Mouse (Mus musculus): ENCODE results near the gene Rps19bp1. TPM values are rescaled to one million over a fixed set of nuclear protein-coding genes. Genes with fewer than 3 reads are reported as not detected.

Gene Rps19bp1
- polyA plus RNA-seq, 1 experiment, result 18.6 TPM

DNA sequence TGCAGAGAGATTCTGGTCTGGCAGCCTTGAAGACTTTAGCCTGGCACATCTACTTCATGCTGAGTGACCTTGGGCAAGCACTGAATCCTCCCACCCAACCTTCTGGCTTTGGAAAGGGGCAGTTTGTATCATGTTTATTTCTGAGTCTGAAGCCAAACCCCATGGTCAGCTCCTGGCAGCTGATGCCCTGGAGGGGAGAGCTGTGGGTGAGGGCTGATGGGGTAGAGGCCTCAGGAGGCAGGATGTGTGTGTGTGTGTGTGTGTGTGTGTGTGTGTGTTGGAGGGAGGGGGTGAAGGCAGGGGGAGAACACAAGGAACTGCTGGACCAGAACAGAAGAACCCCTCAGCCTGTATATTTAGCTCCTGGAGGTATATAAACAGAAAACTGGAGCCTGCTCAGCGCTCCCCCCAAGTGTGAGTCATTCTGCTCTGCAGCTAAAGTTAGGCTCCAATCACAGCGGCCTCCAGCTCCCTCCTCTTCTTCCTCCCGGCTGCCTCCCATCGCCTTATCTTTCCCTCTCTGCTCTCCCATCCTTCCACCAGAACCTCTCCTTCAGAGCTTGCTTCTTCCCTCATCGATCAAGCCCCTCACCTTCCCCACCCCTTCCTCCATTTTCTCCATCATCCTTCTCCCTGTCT is 14.1 kb upstream of the Rps19bp1 start:
- no peak overlapping the region for H3K4me3 ChIP-seq (ENCODE audit: insufficient read depth, low read length)
- H3K27ac ChIP-seq (ENCODE audit: insufficient read depth, low read depth, low read length), result no peak overlapping the region

DNA sequence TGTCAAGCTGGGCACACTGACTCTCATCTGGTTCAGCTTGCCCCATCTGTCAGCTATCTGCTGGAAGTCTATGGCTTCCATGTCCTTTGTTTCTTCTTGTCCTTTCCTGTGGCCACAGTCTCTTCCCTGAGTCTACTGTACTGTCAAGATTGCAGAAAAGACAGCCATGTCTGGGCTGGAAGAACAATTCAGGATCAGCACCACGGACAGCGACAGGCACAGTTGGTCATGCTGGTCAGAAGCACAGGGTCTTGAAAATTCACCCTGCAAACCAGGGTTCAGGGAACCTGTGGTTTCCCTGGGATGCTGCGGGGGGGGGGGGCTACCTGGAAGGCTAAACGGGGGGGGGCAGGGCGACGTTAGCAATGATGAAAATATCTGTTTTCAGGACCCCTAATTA is 13.5 kb upstream of the Rps19bp1 start:
- no peaks in the 10 kb centered on the region for H3K4me1 ChIP-seq (ENCODE audit: control insufficient read depth, insufficient read depth, low read length)
- no peak for TF ChIP-seq POLR2A (IDR thresholded peaks at IDR 0.05; ENCODE audit: borderline replicate concordance, low read depth, low read length)
- TF ChIP-seq CTCF (IDR thresholded peaks at IDR 0.05; ENCODE audit: low read depth, low read length), result no peak
- H3K4me3 ChIP-seq (ENCODE audit: insufficient read depth, low read length), result no peak overlapping the region
- H3K27ac ChIP-seq (ENCODE audit: insufficient read depth, low read depth, low read length), result no peak overlapping the region

More for the DNA sequence above, 14.1 kb upstream of the Rps19bp1 start:
- TF ChIP-seq CTCF (IDR thresholded peaks at IDR 0.05; ENCODE audit: low read depth, low read length) (no peak), POLR2A (IDR thresholded peaks at IDR 0.05; ENCODE audit: borderline replicate concordance, low read depth, low read length) (no peak)
- no peaks in the 10 kb centered on the region for H3K4me1 ChIP-seq (ENCODE audit: control insufficient read depth, insufficient read depth, low read length)

DNA sequence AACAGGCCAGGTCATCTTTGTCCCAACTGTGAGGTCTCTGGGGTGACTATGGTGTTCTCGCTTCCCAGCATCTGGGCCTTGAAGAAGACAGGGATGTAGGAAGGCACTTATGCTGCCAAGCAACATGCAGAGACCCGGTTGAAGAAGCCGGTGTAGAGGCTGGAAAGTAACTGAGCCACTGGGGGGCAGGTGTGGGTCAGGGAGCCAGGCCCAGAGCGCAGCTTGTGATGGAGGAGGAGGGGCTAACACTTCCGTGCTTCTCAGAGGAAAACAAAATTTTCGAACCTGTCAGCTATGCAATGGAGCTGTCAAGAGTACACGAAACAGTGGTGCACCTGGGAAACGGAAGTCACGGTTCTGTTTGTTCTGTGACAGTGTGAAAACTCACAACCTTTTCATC is 13.0 kb upstream of the Rps19bp1 start:
- Histone ChIP-seq H3K27ac (ENCODE audit: insufficient read depth, low read depth, low read length) (no peak overlapping the region), H3K4me3 (ENCODE audit: insufficient read depth, low read length) (no peak overlapping the region), H3K4me1 (ENCODE audit: control insufficient read depth, insufficient read depth, low read length) (no peaks in the 10 kb centered on the region)
- TF ChIP-seq CTCF (IDR thresholded peaks at IDR 0.05; ENCODE audit: low read depth, low read length) (no peak), POLR2A (IDR thresholded peaks at IDR 0.05; ENCODE audit: borderline replicate concordance, low read depth, low read length) (no peak)

DNA sequence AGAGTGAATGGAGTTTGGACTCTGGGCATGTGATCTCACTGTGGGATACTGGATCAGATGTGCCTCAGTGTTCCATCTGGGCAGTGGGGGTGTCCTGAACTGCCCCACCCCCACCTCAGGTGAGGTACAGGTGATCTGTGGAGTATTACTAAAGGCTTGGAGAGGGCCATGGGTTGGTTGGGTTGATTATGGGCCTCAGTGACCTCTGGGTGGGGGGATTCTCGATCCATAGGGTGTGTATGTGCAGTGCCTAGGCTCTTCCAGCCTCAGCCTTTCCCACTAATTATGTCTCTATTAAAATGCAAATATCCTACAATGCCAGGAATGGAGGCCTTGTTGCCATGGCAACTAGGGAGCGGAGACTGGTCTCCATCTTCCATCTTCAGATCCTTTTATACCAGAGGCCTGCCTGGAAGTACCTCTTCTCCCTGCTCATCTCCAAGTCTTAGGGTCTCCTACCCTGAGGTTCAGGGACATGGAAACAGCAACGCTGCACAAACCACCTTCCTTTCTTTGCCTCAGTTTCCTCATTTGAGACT is 7.8 kb upstream of the Rps19bp1 start:
- no peak overlapping the region for H3K4me3 ChIP-seq (ENCODE audit: insufficient read depth, low read length)
- no peak overlapping the region for H3K27ac ChIP-seq (ENCODE audit: insufficient read depth, low read depth, low read length)
- TF ChIP-seq POLR2A (IDR thresholded peaks at IDR 0.05; ENCODE audit: borderline replicate concordance, low read depth, low read length) (no peak), CTCF (IDR thresholded peaks at IDR 0.05; ENCODE audit: low read depth, low read length) (no peak)
- H3K4me1 ChIP-seq (ENCODE audit: control insufficient read depth, insufficient read depth, low read length), result no peaks in the 10 kb centered on the region

DNA sequence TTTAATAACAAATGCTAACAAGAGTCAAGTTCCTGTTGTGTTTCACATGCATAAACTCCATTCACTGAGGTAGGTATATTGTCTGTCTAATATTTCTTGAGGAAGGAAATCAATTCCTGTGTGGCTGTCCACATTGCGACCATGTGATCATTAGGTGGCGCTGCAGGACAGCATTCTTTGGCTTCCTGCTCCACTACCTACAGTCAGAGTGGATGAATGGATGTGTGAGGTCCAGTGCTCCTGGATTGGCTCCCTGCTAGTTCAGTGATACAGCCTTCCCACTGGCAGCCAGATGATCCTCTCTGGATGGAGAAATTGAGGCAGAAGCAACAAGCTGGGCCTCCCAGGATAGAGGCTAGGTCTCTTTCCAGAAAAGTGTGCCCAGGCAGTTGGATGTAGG is 2.2 kb upstream of the Rps19bp1 start:
- Histone ChIP-seq H3K4me3 (ENCODE audit: insufficient read depth, low read length) (no peak overlapping the region), H3K27ac (ENCODE audit: insufficient read depth, low read depth, low read length) (no peak overlapping the region), H3K4me1 (ENCODE audit: control insufficient read depth, insufficient read depth, low read length) (peaks cover 8% of the 10 kb centered on the region; the same call in 1 of the 2 replicates)
- TF ChIP-seq CTCF (IDR thresholded peaks at IDR 0.05; ENCODE audit: low read depth, low read length), result peak; percentile 54; the same call in 1 of the 2 replicates
- no peak for TF ChIP-seq POLR2A (IDR thresholded peaks at IDR 0.05; ENCODE audit: borderline replicate concordance, low read depth, low read length)

DNA sequence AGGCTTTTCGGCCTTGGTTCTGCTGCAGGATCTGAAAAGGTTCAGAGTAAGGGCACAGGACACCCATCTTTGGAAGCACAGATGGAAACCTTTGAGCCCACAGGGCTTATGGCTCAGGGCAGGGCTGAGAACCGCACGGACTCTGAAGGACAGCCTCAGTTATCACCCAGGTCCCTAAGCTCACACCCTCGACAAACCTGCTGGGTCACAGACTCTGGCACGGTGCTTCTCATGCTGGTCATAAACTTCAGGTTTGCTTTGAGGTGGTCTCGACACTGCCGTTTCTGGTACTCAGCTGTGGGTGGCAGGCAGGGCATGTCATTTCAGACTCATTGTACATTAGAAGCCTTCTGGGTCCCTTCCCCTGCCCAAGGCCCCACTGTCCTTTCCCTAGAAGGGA is 3.0 kb downstream of the Rps19bp1 start:
- no peak overlapping the region for H3K4me3 ChIP-seq (ENCODE audit: insufficient read depth, low read length)
- peaks cover 11% of the 10 kb centered on the region; the same call in 1 of the 2 replicates for H3K4me1 ChIP-seq (ENCODE audit: control insufficient read depth, insufficient read depth, low read length)
- TF ChIP-seq CTCF (IDR thresholded peaks at IDR 0.05; ENCODE audit: low read depth, low read length) (no peak), POLR2A (IDR thresholded peaks at IDR 0.05; ENCODE audit: borderline replicate concordance, low read depth, low read length) (no peak)
- no peak overlapping the region for H3K27ac ChIP-seq (ENCODE audit: insufficient read depth, low read depth, low read length)

DNA sequence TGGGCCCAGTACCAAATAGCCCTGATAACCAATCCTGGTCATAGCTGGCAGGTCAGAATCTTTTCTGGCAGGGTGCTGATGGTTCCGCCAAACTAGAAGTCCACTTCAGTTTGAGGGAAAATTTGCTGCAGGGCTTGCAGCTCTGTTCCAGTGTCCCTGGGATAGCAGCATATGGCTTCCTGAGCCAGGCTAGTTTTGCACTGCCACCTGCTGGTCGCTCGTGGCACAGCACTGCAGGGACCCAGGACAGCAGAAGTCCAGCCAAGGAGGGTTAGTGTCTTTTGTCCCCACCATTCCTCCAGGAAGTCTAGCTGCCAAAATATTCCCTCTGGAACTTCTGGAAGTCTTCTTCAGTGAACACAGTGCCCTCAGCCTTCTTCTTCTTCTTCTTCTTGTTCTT is 3.4 kb downstream of the Rps19bp1 start:
- no peak overlapping the region for H3K4me3 ChIP-seq (ENCODE audit: insufficient read depth, low read length)
- H3K4me1 ChIP-seq (ENCODE audit: control insufficient read depth, insufficient read depth, low read length), result peaks cover 11% of the 10 kb centered on the region; the same call in 1 of the 2 replicates
- TF ChIP-seq POLR2A (IDR thresholded peaks at IDR 0.05; ENCODE audit: borderline replicate concordance, low read depth, low read length) (no peak), CTCF (IDR thresholded peaks at IDR 0.05; ENCODE audit: low read depth, low read length) (peak; percentile 78)
- no peak overlapping the region for H3K27ac ChIP-seq (ENCODE audit: insufficient read depth, low read depth, low read length)

DNA sequence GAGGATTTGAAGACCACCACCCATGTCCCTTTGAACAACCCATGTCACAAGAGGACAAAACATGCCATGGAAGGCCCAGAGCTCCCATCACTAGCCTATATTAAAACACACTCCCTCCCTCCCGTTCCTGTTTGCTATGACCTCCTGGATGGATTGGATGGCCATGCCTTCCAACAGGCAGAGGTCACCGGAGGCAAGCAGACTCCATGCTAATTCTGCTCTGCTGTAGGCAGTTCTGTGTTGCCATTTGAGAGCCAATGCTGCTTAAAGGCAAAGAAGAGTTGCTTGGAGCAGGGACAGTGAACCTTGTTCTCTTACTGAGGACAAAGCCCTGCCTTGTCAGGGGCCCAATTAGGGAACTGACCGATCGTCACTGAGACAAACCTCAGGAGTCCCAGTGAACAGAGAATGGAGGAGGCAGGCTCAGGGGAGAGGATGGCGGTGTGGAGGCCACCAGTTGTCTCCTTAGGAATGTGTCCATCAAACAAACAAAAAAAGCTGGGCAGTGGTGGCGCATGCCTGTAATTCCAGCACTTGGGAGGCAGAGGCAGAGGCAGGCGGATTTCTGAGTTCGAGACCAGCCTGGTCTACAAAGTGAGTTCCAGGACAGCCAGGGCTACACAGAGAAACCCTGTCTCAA is 4.6 kb downstream of the Rps19bp1 start:
- peaks cover 11% of the 10 kb centered on the region; the same call in 1 of the 2 replicates for H3K4me1 ChIP-seq (ENCODE audit: control insufficient read depth, insufficient read depth, low read length)
- H3K27ac ChIP-seq (ENCODE audit: insufficient read depth, low read depth, low read length), result no peak overlapping the region

DNA sequence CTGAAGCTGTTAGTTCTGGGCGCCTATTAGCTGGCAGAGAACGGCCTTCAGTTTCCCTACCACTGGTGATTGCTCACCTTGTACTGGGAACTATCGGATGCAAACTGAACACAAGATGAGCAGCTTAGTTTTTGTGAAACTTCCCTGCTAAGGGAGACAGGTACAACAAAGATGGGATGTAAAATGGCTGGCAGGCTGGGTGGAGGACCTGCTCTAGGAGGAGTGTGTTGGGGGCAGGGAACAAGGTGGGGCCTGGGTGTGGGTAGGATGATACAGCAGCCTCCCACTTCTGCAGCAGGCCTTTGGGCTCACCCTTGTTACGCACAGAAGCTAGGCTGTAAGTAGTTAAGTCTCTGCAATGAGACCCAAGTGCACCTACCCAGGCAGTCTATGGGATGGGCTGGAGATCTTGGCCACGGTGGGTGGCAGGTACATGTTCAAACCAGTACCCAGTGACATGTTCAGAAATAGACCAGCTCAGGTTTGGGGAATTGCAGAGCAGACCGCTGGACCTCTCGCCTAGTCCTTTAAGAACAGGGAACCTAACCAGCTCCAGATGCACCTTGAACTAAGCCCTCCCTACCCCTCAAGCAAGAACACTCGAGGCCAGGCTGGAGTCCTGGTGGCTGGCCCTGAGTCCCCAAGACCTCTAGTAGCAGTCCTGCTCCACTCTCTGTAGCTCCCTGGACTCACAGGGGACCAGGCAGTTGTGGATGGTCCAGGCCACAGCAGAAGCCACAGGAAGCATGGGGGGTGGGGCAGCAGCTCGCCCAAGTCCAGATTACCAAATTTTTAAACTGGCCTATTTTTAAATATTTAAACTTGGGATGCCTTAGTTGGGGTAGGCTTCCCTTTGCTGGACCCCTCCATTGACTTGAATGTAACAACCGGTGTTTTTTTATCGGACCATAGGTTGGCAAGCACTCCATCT is 5.6 kb downstream of the Rps19bp1 start:
- Histone ChIP-seq H3K27ac (ENCODE audit: insufficient read depth, low read depth, low read length) (0 out of 2 replicates have a peak overlapping the region, but pooled peaks have one; percentile 8), H3K4me3 (ENCODE audit: insufficient read depth, low read length) (no peak overlapping the region), H3K4me1 (ENCODE audit: control insufficient read depth, insufficient read depth, low read length) (peaks cover 14% of the 10 kb centered on the region)
- no peak for TF ChIP-seq CTCF (IDR thresholded peaks at IDR 0.05; ENCODE audit: low read depth, low read length)
- no peak for TF ChIP-seq POLR2A (IDR thresholded peaks at IDR 0.05; ENCODE audit: borderline replicate concordance, low read depth, low read length)

More for the DNA sequence above, 4.6 kb downstream of the Rps19bp1 start:
- no peak for TF ChIP-seq POLR2A (IDR thresholded peaks at IDR 0.05; ENCODE audit: borderline replicate concordance, low read depth, low read length)
- no peak for TF ChIP-seq CTCF (IDR thresholded peaks at IDR 0.05; ENCODE audit: low read depth, low read length)
- no peak overlapping the region for H3K4me3 ChIP-seq (ENCODE audit: insufficient read depth, low read length)

Data from bone marrow macrophage, adult 2 months (primary cell).